Mouse (Mus musculus) E14TG2a.4 (cell line): ENCODE measurements around the gene Nup35.

Source experiments
- H3K27me3 ChIP-seq: 2 replicates; pipeline ENCODE4 v1.6.1; 2014; ENCODE audit warnings: low read length, control low read depth; ENCODE audit not compliant: insufficient read depth
- H3K36me3 ChIP-seq: 2 replicates; pipeline ENCODE4 v1.6.1; 2014; ENCODE audit warnings: low read length, control low read depth; ENCODE audit not compliant: insufficient read depth
- H3K4me1 ChIP-seq: replicated peaks from 2 replicates; pipeline ENCODE4 v1.6.1; 2014; ENCODE audit warnings: low read depth, low read length, control low read depth
- H3K4me3 ChIP-seq: replicated peaks from 2 replicates; pipeline ENCODE4 v1.5.1; 2014; ENCODE audit warnings: mild to moderate bottlenecking, low read length
- H3K9me3 ChIP-seq: 2 replicates; pipeline ENCODE4 v1.6.1; 2014; ENCODE audit warnings: low read length, control low read depth
- CTCF ChIP-seq: conservative IDR thresholded peaks from 2 replicates; pipeline ENCODE4 v1.5.1; 2014; ENCODE audit warnings: low read length
- NANOG ChIP-seq: IDR thresholded peaks from 2 replicates; pipeline ENCODE4 v1.6.1; 2014; ENCODE audit warnings: borderline replicate concordance, low read length, mixed read lengths
- POU5F1 ChIP-seq: IDR thresholded peaks from 2 replicates; pipeline ENCODE4 v1.6.1; 2014; ENCODE audit warnings: low read length, borderline replicate concordance

Nup35 gene

DNA sequence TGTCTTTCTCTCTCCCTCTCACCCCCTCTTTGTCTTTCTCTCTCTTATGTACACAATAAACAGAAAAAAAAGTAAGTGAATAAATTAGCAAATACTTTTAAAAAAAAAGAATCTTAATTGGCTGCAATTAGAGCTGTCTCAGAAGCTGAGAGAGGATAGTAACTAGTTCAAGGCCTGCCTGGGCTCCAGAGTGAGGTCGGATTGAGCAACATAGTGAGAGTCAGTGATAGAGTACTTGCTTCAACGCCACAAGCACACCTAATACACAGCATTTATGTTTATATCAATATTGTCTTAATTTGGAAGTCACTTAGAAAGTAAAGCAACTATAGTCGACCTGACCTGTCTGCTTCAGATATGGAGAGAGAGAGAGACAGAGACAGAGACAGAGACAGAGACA, 2.0 kb downstream of the Nup35 start:
- peaks cover 8% of the 10 kb centered on the region; the same call in 1 of the 2 replicates for H3K36me3 ChIP-seq
- no peak overlapping the region for H3K4me3 ChIP-seq
- no peaks in the 10 kb centered on the region for H3K27me3 ChIP-seq
- TF ChIP-seq NANOG (no peak), POU5F1 (no peak)
- peaks cover 18% of the 10 kb centered on the region for H3K4me1 ChIP-seq
- H3K9me3 ChIP-seq: no peaks in the 10 kb centered on the region

- TF ChIP-seq CTCF (no peak), POU5F1 (no peak), NANOG (no peak)
- peaks cover 12% of the 10 kb centered on the region for H3K4me1 ChIP-seq
- no peak overlapping the region for H3K4me3 ChIP-seq
- peaks cover 19% of the 10 kb centered on the region for H3K36me3 ChIP-seq
- H3K9me3 ChIP-seq: no peaks in the 10 kb centered on the region
- H3K27me3 ChIP-seq: no peaks in the 10 kb centered on the region
Observed at GRCm38 (mm10) chr2:80621921-80622320, 4.9 kb downstream of the Nup35 start.

DNA sequence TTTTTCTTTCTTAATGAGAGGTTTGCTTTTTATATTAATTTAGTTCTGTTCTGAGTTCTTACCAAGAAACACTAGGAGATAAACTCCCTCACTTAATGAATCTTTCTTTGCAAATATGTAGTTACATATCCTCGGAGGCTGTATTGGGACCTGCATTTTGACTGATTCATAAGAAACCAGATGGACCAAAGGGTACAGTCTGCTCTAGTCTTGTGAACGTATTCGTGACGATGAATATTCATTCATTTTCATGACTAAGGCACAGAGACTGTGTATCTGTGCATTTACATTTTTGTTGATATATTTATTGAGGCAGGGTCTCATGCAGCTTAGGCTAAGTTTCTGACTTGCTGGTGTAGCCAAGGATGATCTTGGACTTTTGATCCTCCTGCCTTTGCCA, 7.5 kb downstream of the Nup35 start:
- Histone ChIP-seq H3K9me3 (no peaks in the 10 kb centered on the region), H3K36me3 (peaks cover 24% of the 10 kb centered on the region), H3K27me3 (no peaks in the 10 kb centered on the region), H3K4me1 (peaks cover 1% of the 10 kb centered on the region; the same call in 1 of the 2 replicates), H3K4me3 (no peak overlapping the region)
- no peak for TF ChIP-seq CTCF
- no peak for TF ChIP-seq POU5F1
- no peak for TF ChIP-seq NANOG

DNA sequence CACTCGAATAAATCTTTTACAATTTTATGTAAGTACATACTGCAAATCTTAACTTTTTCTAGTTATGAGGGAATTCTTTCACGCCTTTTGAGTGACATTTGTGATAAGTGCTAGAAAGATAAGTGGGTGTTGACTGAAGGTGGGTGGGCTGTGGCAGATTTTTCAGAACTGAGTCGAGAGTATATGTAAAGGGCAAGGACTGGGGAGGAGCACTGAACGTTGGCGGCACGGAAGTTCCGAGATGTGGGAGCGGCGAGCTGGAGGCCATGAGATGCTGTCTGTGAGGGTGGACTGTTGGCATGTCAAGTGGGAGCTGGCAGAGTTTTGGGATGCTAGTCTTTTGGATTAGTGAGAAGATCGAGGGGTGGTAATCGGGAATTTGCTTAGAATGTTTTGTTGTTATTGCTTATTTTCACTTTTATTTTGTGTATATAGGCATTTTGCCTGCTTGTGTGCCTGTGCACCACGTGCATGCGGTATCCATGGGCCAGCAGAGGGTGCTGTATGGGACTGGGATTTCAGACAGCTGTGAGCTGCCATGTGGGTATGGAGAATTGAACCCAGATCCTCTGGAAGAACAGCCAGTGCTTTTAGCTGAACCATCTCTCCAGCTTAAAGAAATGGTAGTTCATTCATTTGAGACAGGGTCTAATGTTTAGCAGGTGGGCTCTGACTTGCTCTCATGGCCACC, 15.4 kb downstream of the Nup35 start:
- Histone ChIP-seq H3K27me3 (no peaks in the 10 kb centered on the region), H3K4me1 (peaks cover 24% of the 10 kb centered on the region), H3K36me3 (peaks cover under 1% of the 10 kb centered on the region; the same call in 1 of the 2 replicates), H3K9me3 (no peaks in the 10 kb centered on the region), H3K4me3 (no peak overlapping the region; the same call in 1 of the 2 replicates)
- TF ChIP-seq CTCF (peak; percentile 33), NANOG (no peak), POU5F1 (no peak)

GRCm38 (mm10) chr2:80638364-80639241, 21.6 kb downstream of the Nup35 start:
- H3K4me1 ChIP-seq: peaks cover 38% of the 10 kb centered on the region
- peaks cover 23% of the 10 kb centered on the region for H3K36me3 ChIP-seq
- H3K9me3 ChIP-seq: no peaks in the 10 kb centered on the region
- peak overlapping the region; percentile 95 for H3K4me3 ChIP-seq
- H3K27me3 ChIP-seq: no peaks in the 10 kb centered on the region
- TF ChIP-seq CTCF (no peak), POU5F1 (no peak), NANOG (no peak)

DNA sequence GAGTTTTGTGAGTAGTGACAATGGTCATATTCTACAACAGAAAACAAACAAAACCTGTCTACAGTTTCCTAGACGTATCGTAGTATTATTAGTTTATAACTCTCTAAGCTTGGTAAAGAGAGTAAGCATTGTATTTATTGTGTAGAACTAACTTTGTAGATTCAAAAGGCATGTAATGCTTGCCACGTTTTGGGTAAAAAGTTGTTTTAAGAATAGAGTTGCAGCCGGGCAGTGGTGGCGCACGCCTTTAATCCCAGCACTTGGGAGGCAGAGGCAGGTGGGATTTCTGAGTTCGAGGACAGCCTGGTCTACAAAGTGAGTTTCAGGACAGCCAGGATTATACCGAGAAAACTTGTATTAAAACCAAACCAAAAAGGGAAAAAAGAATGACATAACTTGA, 22.4 kb downstream of the Nup35 start:
- Histone ChIP-seq H3K27me3 (no peaks in the 10 kb centered on the region), H3K4me3 (peak overlapping the region; percentile 95), H3K4me1 (peaks cover 38% of the 10 kb centered on the region), H3K9me3 (no peaks in the 10 kb centered on the region), H3K36me3 (peaks cover 31% of the 10 kb centered on the region)
- TF ChIP-seq NANOG: no peak
- no peak for TF ChIP-seq POU5F1
- no peak for TF ChIP-seq CTCF

GRCm38 (mm10) chr2:80639864-80640263, 22.8 kb downstream of the Nup35 start:
- Histone ChIP-seq H3K27me3 (no peaks in the 10 kb centered on the region), H3K4me1 (peaks cover 38% of the 10 kb centered on the region), H3K36me3 (peaks cover 35% of the 10 kb centered on the region), H3K4me3 (peak overlapping the region; percentile 95), H3K9me3 (no peaks in the 10 kb centered on the region)
- TF ChIP-seq NANOG: no peak
- no peak for TF ChIP-seq CTCF
- no peak for TF ChIP-seq POU5F1

DNA sequence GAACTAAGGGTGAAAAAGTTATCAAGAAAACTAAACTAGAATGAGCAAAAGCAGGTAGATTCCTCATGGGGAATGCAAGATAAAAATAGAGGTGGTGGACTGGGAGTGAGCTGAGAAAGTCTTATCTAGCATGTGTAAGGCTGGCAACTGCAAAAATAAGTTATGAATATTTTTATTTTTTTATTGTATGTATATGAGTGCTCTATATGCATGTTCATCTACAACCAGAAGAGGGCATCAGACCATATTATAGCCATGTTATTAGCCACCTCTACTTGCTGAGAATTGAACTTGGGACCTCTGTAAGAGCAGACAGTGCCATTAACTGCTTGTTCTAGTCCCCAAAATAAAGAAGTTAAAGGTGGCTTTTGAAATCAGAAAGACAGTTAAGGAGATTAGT, 44.4 kb downstream of the Nup35 start:
- Histone ChIP-seq H3K36me3 (peaks cover 49% of the 10 kb centered on the region), H3K4me1 (no peaks in the 10 kb centered on the region), H3K9me3 (no peaks in the 10 kb centered on the region), H3K4me3 (no peak overlapping the region), H3K27me3 (no peaks in the 10 kb centered on the region)
- TF ChIP-seq CTCF (no peak), NANOG (no peak), POU5F1 (no peak)

- Histone ChIP-seq H3K4me1 (no peaks in the 10 kb centered on the region), H3K36me3 (peaks cover 44% of the 10 kb centered on the region), H3K27me3 (no peaks in the 10 kb centered on the region), H3K9me3 (no peaks in the 10 kb centered on the region), H3K4me3 (no peak overlapping the region)
- TF ChIP-seq NANOG (no peak), POU5F1 (no peak), CTCF (no peak)
Observed at GRCm38 (mm10) chr2:80662682-80663081, 45.6 kb downstream of the Nup35 start.
